Mouse (Mus musculus): Measurements from ENCODE around the gene Sbpl.

- TF ChIP-seq POLR2A (IDR thresholded peaks at IDR 0.05; ENCODE audit: low read depth, low read length) (no peak), CTCF (IDR thresholded peaks at IDR 0.05; ENCODE audit: extremely low read depth, insufficient read depth, insufficient read length, insufficient replicate concordance) (no peak)
Measured at GRCm38 (mm10) chr17:23997901-23998300, 42.8 kb upstream of the Sbpl start, which contains the start of gene Prss22.

Data from spleen, adult 2 months (tissue).